Mouse (Mus musculus) stomach, embryonic 14.5 days (tissue): ENCODE results near the gene Rbfox2. TPM values are rescaled to one million over a fixed set of nuclear protein-coding genes. Genes with fewer than 3 reads are reported as not detected.

ENCODE experiments used
- ATAC-seq: fragments of 200-750 bp; cut with Nextera tagmentation; 2 replicates; pipeline ENCODE4 v1.8.0; 2017; ENCODE audit warnings: low read depth, moderate TSS enrichment; ENCODE audit not compliant: insufficient number of reproducible peaks, insufficient read depth, low FRiP score
- H3K27ac ChIP-seq: fragments of 300-500 bp; sonication (generic); 2 replicates; pipeline ENCODE4 v1.5.1; 2014; ENCODE audit warnings: mild to moderate bottlenecking, low read length, moderate library complexity, mixed read lengths
- H3K27me3 ChIP-seq: fragments of 300-500 bp; sonication (generic); 2 replicates; pipeline ENCODE4 v1.6.1; 2014; ENCODE audit warnings: low read length, control low read depth, mixed read lengths; ENCODE audit not compliant: control insufficient read depth, insufficient read depth
- H3K36me3 ChIP-seq: fragments of 300-500 bp; sonication (generic); 2 replicates; pipeline ENCODE4 v1.6.1; 2014; ENCODE audit warnings: mild to moderate bottlenecking, control low read depth, low read length, moderate library complexity, mixed read lengths; ENCODE audit not compliant: control insufficient read depth, insufficient read depth
- H3K4me1 ChIP-seq: fragments of 300-500 bp; sonication (generic); 2 replicates; pipeline ENCODE4 v1.6.1; 2014; ENCODE audit warnings: low read length, control low read depth, mixed read lengths; ENCODE audit not compliant: control insufficient read depth, insufficient read depth
- H3K4me2 ChIP-seq: fragments of 300-500 bp; sonication (generic); replicated peaks from 2 replicates; pipeline ENCODE4 v1.6.1; 2014; ENCODE audit warnings: low read depth, low read length, control low read depth
- H3K4me3 ChIP-seq: fragments of 300-500 bp; sonication (generic); 2 replicates; pipeline ENCODE4 v1.5.1; 2014; ENCODE audit warnings: low read depth, low read length, control low read depth
- H3K9ac ChIP-seq: fragments of 300-500 bp; sonication (generic); replicated peaks from 2 replicates; pipeline ENCODE4 v1.6.1; 2014; ENCODE audit warnings: low read depth, mild to moderate bottlenecking, control low read depth, low read length, moderate library complexity, mixed read lengths
- H3K9me3 ChIP-seq: fragments of 300-500 bp; sonication (generic); 2 replicates; pipeline ENCODE4 v1.6.1; 2016; ENCODE audit warnings: low read depth, low read length, control low read depth; ENCODE audit not compliant: control insufficient read depth
- WGBS: fragments of 180-500 bp; shearing (Covaris S2); extraction: QIAGEN DNeasy Blood & Tissue Kit; methylation state at CpG from one replicate; pipeline ENCODE4 v1.1.7; 2014; 5-methylcytosine and 5-hydroxymethylcytosine counted together
- polyA plus RNA-seq: library from polyadenylated mRNA; unstranded; fragments of >200 nt; fragmentation: Nextera tagmentation; extraction: Ambion mirVana; gene quantifications from 2 replicates; pipeline ENCODE4 v1.2.1, GENCODE M21; 2014

Rbfox2 gene
- polyA plus RNA-seq, 1 experiment from 2014 or later: 90.5 TPM

DNA sequence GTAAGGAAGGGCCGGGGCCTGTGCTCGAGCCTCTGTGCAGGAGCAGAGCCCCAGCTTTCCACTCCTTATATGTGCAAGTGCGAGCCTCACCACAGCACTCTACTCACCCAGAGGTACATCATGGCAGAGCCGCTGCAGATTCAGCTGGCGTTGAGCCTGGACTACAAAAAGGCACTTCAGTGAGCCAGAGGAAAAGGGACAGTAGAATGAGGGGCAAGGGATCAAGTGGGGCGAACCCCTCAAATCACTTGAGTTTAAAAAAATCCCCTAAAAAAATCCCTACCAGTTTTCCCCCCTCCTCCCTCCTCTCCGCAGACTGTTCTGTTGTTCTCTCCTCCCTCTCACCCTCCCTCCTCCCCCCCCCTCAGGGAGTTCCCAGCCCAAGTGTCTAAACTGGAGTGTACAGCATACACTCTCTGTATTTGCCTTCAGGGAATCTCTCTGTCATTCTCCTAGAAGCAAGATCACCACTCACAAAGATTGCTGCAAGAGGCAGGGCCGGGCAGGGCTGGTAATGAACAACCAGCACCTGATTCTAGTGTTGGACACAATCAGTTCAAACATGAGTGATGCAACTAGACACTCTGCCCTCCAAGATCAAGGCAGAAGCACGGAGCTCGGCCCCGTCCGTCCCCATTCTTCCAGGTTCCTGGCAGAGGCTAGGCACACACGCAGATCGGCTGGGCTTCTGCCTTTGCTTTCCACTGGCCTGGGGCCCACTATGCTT is 103.4 kb downstream of the Rbfox2 start:
- 42% methylated on average over 13 of the region's 14 CpGs for WGBS
- no peak overlapping the region for H3K9ac ChIP-seq
- no peaks in the 10 kb centered on the region for H3K36me3 ChIP-seq
- no peaks in the 10 kb centered on the region for H3K9me3 ChIP-seq
- no peak overlapping the region for H3K4me2 ChIP-seq
- no peaks in the 10 kb centered on the region for H3K27me3 ChIP-seq
- H3K27ac ChIP-seq: peak overlapping the region; percentile 74
- no peak; the same call in 1 of the 2 replicates for ATAC-seq
- no peak overlapping the region for H3K4me3 ChIP-seq
- peaks cover 23% of the 10 kb centered on the region; the same call in 1 of the 2 replicates for H3K4me1 ChIP-seq

- Histone ChIP-seq H3K27me3 (no peaks in the 10 kb centered on the region), H3K9ac (no peak overlapping the region), H3K4me3 (no peak overlapping the region), H3K36me3 (no peaks in the 10 kb centered on the region), H3K4me2 (no peak overlapping the region), H3K27ac (peak overlapping the region; percentile 74), H3K4me1 (peaks cover 23% of the 10 kb centered on the region; the same call in 1 of the 2 replicates), H3K9me3 (no peaks in the 10 kb centered on the region)
- 66% methylated on average over 3 of the region's 3 CpGs for WGBS
- no peak for ATAC-seq
These were observed 103.9 kb downstream of the Rbfox2 start for GRCm38 (mm10) chr15:77202881-77203254.

- no peak overlapping the region for H3K27ac ChIP-seq
- H3K4me1 ChIP-seq: peaks cover 25% of the 10 kb centered on the region; the same call in 1 of the 2 replicates
- WGBS: 13% methylated on average over 2 of the region's 2 CpGs
- H3K27me3 ChIP-seq: no peaks in the 10 kb centered on the region
- H3K4me3 ChIP-seq: no peak overlapping the region
- H3K9ac ChIP-seq: no peak overlapping the region
- H3K36me3 ChIP-seq: no peaks in the 10 kb centered on the region
- H3K9me3 ChIP-seq: no peaks in the 10 kb centered on the region
- ATAC-seq: no peak; the same call in 1 of the 2 replicates
- no peak overlapping the region for H3K4me2 ChIP-seq
These were observed 104.6 kb downstream of the Rbfox2 start for GRCm38 (mm10) chr15:77202223-77202622.

- Histone ChIP-seq H3K4me1 (peaks cover 21% of the 10 kb centered on the region), H3K36me3 (no peaks in the 10 kb centered on the region), H3K27me3 (no peaks in the 10 kb centered on the region), H3K27ac (no peak overlapping the region), H3K9me3 (no peaks in the 10 kb centered on the region), H3K4me2 (no peak overlapping the region), H3K9ac (no peak overlapping the region), H3K4me3 (no peak overlapping the region)
- ATAC-seq: no peak
- WGBS: 63% methylated on average over 5 of the region's 5 CpGs
These were observed 110.0 kb downstream of the Rbfox2 start for GRCm38 (mm10) chr15:77196827-77197226.

GRCm38 (mm10) chr15:77196001-77196400 is 110.8 kb downstream of the Rbfox2 start:
- Histone ChIP-seq H3K4me2 (no peak overlapping the region), H3K4me1 (peaks cover 21% of the 10 kb centered on the region), H3K4me3 (no peak overlapping the region), H3K27ac (no peak overlapping the region), H3K9me3 (no peaks in the 10 kb centered on the region), H3K36me3 (no peaks in the 10 kb centered on the region), H3K27me3 (no peaks in the 10 kb centered on the region), H3K9ac (no peak overlapping the region)
- ATAC-seq: no peak
- WGBS: 89% methylated on average over 2 of the region's 2 CpGs

DNA sequence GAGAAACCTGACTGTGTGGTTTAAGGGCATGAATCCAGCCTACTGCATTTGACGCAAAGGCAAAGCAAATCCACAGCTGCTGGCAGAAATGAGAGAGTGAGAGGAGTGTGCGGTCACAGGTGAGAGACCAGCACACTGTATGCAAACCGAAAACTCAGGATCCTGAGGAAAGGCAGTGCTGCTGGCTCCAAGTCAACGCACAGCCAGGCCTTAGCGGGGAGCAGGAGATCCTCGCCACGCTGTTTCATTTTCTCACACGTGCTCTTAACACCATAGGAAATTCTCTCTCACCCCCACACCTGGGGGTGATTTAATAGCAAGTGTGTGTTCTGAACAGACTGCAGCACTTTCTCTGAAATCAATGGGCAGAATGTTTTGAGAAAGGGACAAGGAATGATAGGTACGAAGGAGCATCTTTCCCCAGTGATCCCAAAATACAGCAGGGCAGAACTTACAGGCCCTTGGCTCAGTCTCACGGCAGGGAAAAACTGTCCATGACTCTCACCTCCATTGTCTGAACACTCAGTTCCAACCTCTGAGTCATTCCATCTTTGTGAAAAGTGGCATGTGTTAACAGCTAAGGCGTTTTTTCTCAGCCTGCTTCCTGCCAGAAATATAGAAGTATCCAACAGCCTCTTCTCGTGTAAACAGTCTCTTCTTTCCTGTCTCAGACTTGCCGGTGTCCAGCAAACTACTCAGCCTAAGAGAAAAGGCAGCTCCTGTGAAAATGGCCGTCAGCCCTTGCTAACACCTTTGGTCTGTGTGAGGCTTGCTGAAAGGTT is 114.5 kb downstream of the Rbfox2 start:
- 0 out of 2 replicates have a peak overlapping the region, but pooled peaks have one; percentile 10 for H3K4me2 ChIP-seq
- H3K27ac ChIP-seq: peak overlapping the region; percentile 84
- ATAC-seq: peak; percentile 53; the same call in 1 of the 2 replicates
- no peak overlapping the region for H3K4me3 ChIP-seq
- WGBS: 47% methylated on average over 14 of the region's 14 CpGs
- no peaks in the 10 kb centered on the region for H3K36me3 ChIP-seq
- H3K9me3 ChIP-seq: no peaks in the 10 kb centered on the region
- H3K27me3 ChIP-seq: no peaks in the 10 kb centered on the region
- peaks cover 19% of the 10 kb centered on the region for H3K4me1 ChIP-seq
- no peak overlapping the region for H3K9ac ChIP-seq

DNA sequence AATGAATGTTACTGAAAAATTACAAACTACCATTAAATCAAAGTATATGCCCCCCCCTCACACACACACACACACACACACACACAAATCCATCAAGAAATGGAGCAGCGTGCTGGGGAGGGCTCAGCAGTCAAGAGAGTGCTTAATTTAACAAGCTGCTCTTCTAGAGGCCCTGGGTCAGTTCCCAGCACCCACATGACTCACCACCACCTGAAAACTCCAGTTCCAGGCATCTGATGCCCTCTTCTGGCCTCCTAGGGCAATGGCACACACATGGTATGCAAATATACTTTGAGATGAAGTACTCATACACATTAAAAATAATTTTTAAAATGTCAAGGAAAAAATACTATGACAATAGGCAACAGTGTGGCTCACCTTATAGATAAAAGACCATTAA is 120.7 kb downstream of the Rbfox2 start:
- Histone ChIP-seq H3K27me3 (no peaks in the 10 kb centered on the region), H3K9me3 (no peaks in the 10 kb centered on the region), H3K4me2 (no peak overlapping the region), H3K4me1 (peaks cover 4% of the 10 kb centered on the region), H3K36me3 (no peaks in the 10 kb centered on the region), H3K9ac (no peak overlapping the region), H3K27ac (no peak overlapping the region), H3K4me3 (no peak overlapping the region)
- ATAC-seq: no peak
- WGBS: 91% methylated on average over 1 of the region's 1 CpGs

DNA sequence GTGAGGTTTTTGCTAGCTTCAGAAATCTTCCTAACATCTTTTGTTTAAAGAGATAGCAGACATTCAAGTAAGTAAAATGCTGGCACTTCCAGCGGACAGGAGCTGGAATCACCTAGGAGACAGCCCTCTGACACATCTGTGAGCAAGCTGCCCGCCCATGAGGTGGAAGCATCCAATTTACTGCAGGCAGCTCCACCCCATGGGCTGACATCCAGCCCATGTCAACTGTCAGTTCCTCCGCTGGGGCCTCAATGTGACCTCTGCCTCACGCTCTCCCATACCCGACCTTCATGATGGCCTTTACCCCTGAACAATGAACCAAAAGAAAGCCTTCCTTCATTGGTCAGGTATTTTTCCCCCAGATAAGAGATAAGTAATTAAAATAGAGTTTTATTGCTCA is 121.2 kb downstream of the Rbfox2 start:
- Histone ChIP-seq H3K4me2 (no peak overlapping the region), H3K4me1 (peaks cover 4% of the 10 kb centered on the region), H3K9ac (no peak overlapping the region), H3K36me3 (no peaks in the 10 kb centered on the region), H3K27me3 (no peaks in the 10 kb centered on the region), H3K4me3 (no peak overlapping the region), H3K27ac (no peak overlapping the region), H3K9me3 (no peaks in the 10 kb centered on the region)
- ATAC-seq: no peak
- WGBS: 24% methylated on average over 5 of the region's 5 CpGs
